Mouse (Mus musculus): ENCODE data around the gene Bicc1. TPM values are rescaled to one million over a fixed set of nuclear protein-coding genes. Genes with fewer than 3 reads are reported as not detected.

Bicc1 gene
- polyA plus RNA-seq (2016; fragmentation: Nextera tagmentation; extraction: Ambion mirVana) = 7.8 and 10.4 TPM in 2 replicates

- H3K27me3 ChIP-seq (ENCODE audit: insufficient read depth, poor library complexity, severe bottlenecking) = peaks cover 37% of the 10 kb centered on the region
- no peaks in the 10 kb centered on the region for H3K36me3 ChIP-seq
- peak within 1 kb of the TSS; percentile 89 for H3K27ac ChIP-seq
- 11% methylated on average over 69 of the region's 69 CpGs for WGBS
- H3K4me3 ChIP-seq = peak within 1 kb of the TSS; percentile 77
- H3K4me1 ChIP-seq = peaks cover 3% of the 10 kb centered on the region; the same call in 1 of the 2 replicates
- DNase-seq (ENCODE audit: low spot score) = peak; percentile 76
- H3K9me3 ChIP-seq = no peaks in the 10 kb centered on the region
Measured at GRCm38 (mm10) chr10:71159676-71160235, at the start of gene Bicc1. Bicc1 (minus strand) TSS chr10:71159700.

DNA sequence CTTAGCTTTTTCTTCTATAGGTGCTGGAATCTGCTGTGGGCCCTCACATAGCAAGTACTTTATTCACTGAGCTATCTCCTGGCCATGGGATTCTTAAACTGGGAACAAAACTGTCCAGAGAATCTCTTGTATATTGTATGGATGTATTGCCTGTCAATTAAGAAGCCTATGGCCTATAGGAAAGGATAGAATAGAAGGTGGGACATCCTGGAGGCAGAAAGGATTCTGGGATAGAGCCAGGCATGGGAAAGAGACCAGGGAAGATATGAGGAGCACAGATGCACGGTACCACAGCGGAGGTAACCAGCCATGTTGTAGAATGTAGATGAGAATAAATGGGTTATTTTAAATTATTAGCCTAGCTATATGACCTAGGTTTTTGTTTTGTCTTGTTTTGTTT is 42.0 kb upstream of the Bicc1 start:
- 96% methylated on average over 2 of the region's 2 CpGs for WGBS
- no peaks in the 10 kb centered on the region for H3K9me3 ChIP-seq
- no peaks in the 10 kb centered on the region for H3K27me3 ChIP-seq (ENCODE audit: insufficient read depth, poor library complexity, severe bottlenecking)
- H3K27ac ChIP-seq = no peak overlapping the region
- no peak overlapping the region for H3K4me3 ChIP-seq
- H3K36me3 ChIP-seq = no peaks in the 10 kb centered on the region
- H3K4me1 ChIP-seq = no peaks in the 10 kb centered on the region
- no peak for DNase-seq (ENCODE audit: low spot score)

- Histone ChIP-seq H3K36me3 (no peaks in the 10 kb centered on the region), H3K27ac (no peak overlapping the region), H3K4me3 (no peak overlapping the region), H3K4me1 (no peaks in the 10 kb centered on the region), H3K27me3 (ENCODE audit: insufficient read depth, poor library complexity, severe bottlenecking) (no peaks in the 10 kb centered on the region), H3K9me3 (no peaks in the 10 kb centered on the region)
- DNase-seq (ENCODE audit: low spot score) = no peak
- WGBS = 68% methylated on average over 5 of the region's 5 CpGs
Measured at GRCm38 (mm10) chr10:71200964-71201363, 41.5 kb upstream of the Bicc1 start.

GRCm38 (mm10) chr10:71198676-71199075 is 39.2 kb upstream of the Bicc1 start:
- 83% methylated on average over 8 of the region's 8 CpGs for WGBS
- no peak overlapping the region for H3K27ac ChIP-seq

GRCm38 (mm10) chr10:71197036-71197785 is 37.7 kb upstream of the Bicc1 start:
- DNase-seq (ENCODE audit: low spot score) = no peak
- no peaks in the 10 kb centered on the region for H3K27me3 ChIP-seq (ENCODE audit: insufficient read depth, poor library complexity, severe bottlenecking)
- H3K4me3 ChIP-seq = no peak overlapping the region
- peaks cover 15% of the 10 kb centered on the region for H3K4me1 ChIP-seq
- WGBS = 53% methylated on average over 14 of the region's 14 CpGs
- no peaks in the 10 kb centered on the region for H3K9me3 ChIP-seq
- H3K36me3 ChIP-seq = no peaks in the 10 kb centered on the region
- H3K27ac ChIP-seq = no peak overlapping the region

More at GRCm38 (mm10) chr10:71198676-71199075, 39.2 kb upstream of the Bicc1 start:
- Histone ChIP-seq H3K9me3 (no peaks in the 10 kb centered on the region), H3K4me3 (no peak overlapping the region), H3K4me1 (peaks cover 3% of the 10 kb centered on the region; the same call in 1 of the 2 replicates), H3K27me3 (ENCODE audit: insufficient read depth, poor library complexity, severe bottlenecking) (no peaks in the 10 kb centered on the region), H3K36me3 (no peaks in the 10 kb centered on the region)
- DNase-seq (ENCODE audit: low spot score) = no peak

DNA sequence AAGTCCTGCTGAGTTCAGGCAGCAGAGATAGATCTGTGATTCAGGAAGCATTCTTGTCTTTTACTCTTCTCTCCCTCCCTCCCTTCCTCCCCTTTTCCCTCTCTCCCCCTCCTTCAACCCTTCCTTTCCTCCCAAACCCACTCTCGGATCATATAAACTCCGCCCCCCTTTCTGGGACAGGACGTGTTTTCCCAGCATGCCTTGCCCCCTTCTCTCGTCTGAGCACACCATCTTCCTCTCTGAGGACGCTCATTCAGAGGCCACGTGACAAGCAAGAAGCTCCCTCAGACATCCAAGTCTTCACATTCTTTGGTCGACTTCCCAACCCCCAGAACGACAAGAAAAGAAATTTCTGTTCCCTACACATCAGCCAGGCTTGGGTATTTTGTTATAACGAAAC is 36.0 kb upstream of the Bicc1 start:
- 45% methylated on average over 9 of the region's 9 CpGs for WGBS
- no peak for DNase-seq (ENCODE audit: low spot score)
- no peaks in the 10 kb centered on the region for H3K27me3 ChIP-seq (ENCODE audit: insufficient read depth, poor library complexity, severe bottlenecking)
- peak overlapping the region; percentile 42; the same call in 1 of the 2 replicates for H3K27ac ChIP-seq
- H3K4me3 ChIP-seq = no peak overlapping the region
- H3K36me3 ChIP-seq = no peaks in the 10 kb centered on the region
- peaks cover 15% of the 10 kb centered on the region for H3K4me1 ChIP-seq
- H3K9me3 ChIP-seq = no peaks in the 10 kb centered on the region

DNA sequence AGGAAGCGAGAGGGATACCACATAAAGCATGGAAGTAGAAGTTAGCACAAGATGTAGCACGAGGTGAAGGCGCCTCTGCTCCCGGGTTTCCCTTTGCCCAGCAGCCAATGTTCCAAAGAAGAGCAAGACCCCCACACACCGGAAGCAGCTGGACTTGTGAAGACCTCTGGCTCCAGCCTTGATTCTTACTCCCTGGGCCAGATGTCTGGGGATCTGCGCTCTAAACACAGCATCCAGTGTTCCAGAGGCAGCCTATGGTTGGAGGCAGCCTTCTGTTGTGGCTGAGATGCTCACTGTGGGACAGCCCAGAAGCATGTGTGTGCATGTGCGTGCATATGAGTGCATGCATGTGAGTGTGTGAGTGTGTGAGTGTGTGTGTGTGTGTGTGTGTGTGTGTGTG is 35.2 kb upstream of the Bicc1 start:
- no peak for DNase-seq (ENCODE audit: low spot score)
- no peaks in the 10 kb centered on the region for H3K9me3 ChIP-seq
- no peak overlapping the region for H3K4me3 ChIP-seq
- peak overlapping the region; percentile 29; the same call in 1 of the 2 replicates for H3K27ac ChIP-seq
- WGBS = 74% methylated on average over 7 of the region's 7 CpGs
- H3K4me1 ChIP-seq = peaks cover 15% of the 10 kb centered on the region
- no peaks in the 10 kb centered on the region for H3K27me3 ChIP-seq (ENCODE audit: insufficient read depth, poor library complexity, severe bottlenecking)
- no peaks in the 10 kb centered on the region for H3K36me3 ChIP-seq

- Histone ChIP-seq H3K9me3 (no peaks in the 10 kb centered on the region), H3K27me3 (ENCODE audit: insufficient read depth, poor library complexity, severe bottlenecking) (no peaks in the 10 kb centered on the region), H3K4me3 (no peak overlapping the region), H3K4me1 (peaks cover 15% of the 10 kb centered on the region), H3K36me3 (no peaks in the 10 kb centered on the region), H3K27ac (peak overlapping the region; percentile 70; the same call in 1 of the 2 replicates)
- no peak for DNase-seq (ENCODE audit: low spot score)
- 48% methylated on average over 7 of the region's 7 CpGs for WGBS
Measured at GRCm38 (mm10) chr10:71193319-71193718, 33.8 kb upstream of the Bicc1 start.

DNA sequence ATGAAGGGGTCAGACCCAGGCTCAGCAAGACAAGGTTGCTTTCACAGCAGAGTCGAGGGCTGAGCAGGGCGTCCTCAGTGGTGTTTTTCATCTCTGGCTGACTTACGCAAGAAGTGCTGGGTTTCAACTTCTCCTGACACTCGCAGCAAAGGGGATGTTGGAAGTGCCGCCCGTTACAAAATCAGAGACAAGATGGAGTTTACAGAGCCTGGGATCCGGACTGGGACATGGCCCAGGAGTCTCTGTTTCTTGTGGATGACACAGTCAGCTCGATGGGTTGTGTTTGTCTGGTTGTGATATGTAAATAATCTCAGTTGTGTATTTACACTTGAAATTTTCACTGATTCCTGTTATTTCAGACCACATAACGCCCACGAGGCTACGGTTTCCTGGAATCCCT is 33.4 kb upstream of the Bicc1 start:
- Histone ChIP-seq H3K9me3 (no peaks in the 10 kb centered on the region), H3K27me3 (ENCODE audit: insufficient read depth, poor library complexity, severe bottlenecking) (no peaks in the 10 kb centered on the region), H3K4me3 (peak overlapping the region; percentile 15; the same call in 1 of the 2 replicates), H3K4me1 (peaks cover 15% of the 10 kb centered on the region), H3K27ac (peak overlapping the region; percentile 70), H3K36me3 (no peaks in the 10 kb centered on the region)
- DNase-seq (ENCODE audit: low spot score) = no peak
- 28% methylated on average over 11 of the region's 11 CpGs for WGBS

DNA sequence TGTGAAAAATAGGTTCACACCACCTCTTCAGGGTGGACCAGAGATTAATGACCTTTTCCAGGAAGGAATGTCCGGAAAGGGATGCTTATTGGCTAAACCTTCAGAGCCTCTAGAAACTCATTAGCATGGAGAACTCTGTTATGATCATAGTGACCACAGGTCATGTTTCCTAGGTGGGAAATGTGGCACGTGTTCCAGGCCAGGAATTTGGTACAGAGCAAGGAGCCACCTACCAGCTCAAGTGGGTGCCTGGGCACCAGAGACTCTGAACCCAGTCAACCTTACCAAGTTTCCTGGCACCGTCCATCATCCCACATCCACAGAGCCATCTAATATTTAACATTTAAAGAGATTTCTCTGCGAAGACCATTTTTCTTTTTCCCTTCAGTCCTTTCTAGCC is 29.2 kb upstream of the Bicc1 start:
- WGBS = 86% methylated on average over 4 of the region's 4 CpGs
- H3K36me3 ChIP-seq = no peaks in the 10 kb centered on the region
- no peak overlapping the region for H3K27ac ChIP-seq

GRCm38 (mm10) chr10:71185059-71185458 is 25.6 kb upstream of the Bicc1 start:
- Histone ChIP-seq H3K27me3 (ENCODE audit: insufficient read depth, poor library complexity, severe bottlenecking) (no peaks in the 10 kb centered on the region), H3K9me3 (no peaks in the 10 kb centered on the region), H3K4me3 (no peak overlapping the region)

More for the DNA sequence above, 29.2 kb upstream of the Bicc1 start:
- Histone ChIP-seq H3K4me3 (no peak overlapping the region), H3K27me3 (ENCODE audit: insufficient read depth, poor library complexity, severe bottlenecking) (no peaks in the 10 kb centered on the region), H3K4me1 (peaks cover 14% of the 10 kb centered on the region), H3K9me3 (no peaks in the 10 kb centered on the region)
- no peak for DNase-seq (ENCODE audit: low spot score)

DNA sequence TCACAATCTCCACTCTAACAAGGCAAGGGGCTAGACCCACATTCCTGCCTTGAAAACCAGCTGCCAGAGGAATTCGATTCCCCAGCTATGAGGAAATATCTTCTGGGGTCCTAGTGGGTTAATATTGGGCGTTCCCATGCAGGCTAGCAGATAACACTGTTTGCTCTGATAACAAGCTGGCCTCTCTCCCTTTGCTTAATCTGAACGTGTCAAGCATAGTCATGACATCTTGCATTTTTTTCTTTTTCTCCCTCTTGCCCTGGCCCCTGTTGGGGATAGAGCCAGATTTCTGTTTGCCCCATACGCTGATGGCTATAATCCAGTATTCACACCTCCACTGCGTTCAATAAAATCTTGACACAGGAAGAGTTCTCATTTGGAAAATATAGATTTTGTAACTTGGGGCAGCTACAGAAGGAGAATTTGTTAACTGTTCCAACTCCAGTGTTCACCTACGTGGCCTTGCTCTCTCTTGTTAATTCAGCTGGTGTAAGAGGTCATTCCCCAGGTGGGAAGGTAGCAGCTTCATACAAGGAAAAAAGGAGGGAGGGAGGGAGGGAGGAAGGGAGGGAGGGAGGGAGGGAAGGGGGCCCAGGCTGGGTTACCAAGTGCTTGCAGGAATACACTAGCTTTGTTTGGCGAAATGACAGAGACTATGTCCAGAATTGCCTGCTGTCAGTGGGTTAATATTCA is 24.0 kb upstream of the Bicc1 start:
- Histone ChIP-seq H3K27ac (no peak overlapping the region), H3K4me3 (no peak overlapping the region), H3K36me3 (no peaks in the 10 kb centered on the region), H3K4me1 (peaks cover 7% of the 10 kb centered on the region; the same call in 1 of the 2 replicates), H3K27me3 (ENCODE audit: insufficient read depth, poor library complexity, severe bottlenecking) (no peaks in the 10 kb centered on the region), H3K9me3 (no peaks in the 10 kb centered on the region)
- no peak for DNase-seq (ENCODE audit: low spot score)
- WGBS = 33% methylated on average over 7 of the region's 7 CpGs

More at GRCm38 (mm10) chr10:71185059-71185458, 25.6 kb upstream of the Bicc1 start:
- no peak for DNase-seq (ENCODE audit: low spot score)
- Histone ChIP-seq H3K4me1 (peaks cover 7% of the 10 kb centered on the region; the same call in 1 of the 2 replicates), H3K36me3 (no peaks in the 10 kb centered on the region), H3K27ac (no peak overlapping the region)
- WGBS = 88% methylated on average over 7 of the region's 7 CpGs

- Histone ChIP-seq H3K27me3 (ENCODE audit: insufficient read depth, poor library complexity, severe bottlenecking) (no peaks in the 10 kb centered on the region), H3K36me3 (no peaks in the 10 kb centered on the region), H3K9me3 (no peaks in the 10 kb centered on the region), H3K4me3 (no peak overlapping the region), H3K27ac (no peak overlapping the region), H3K4me1 (peaks cover 7% of the 10 kb centered on the region; the same call in 1 of the 2 replicates)
- DNase-seq (ENCODE audit: low spot score) = no peak
- 88% methylated on average over 4 of the region's 4 CpGs for WGBS
Measured at GRCm38 (mm10) chr10:71181931-71182330, 22.4 kb upstream of the Bicc1 start.

Measured in heart, embryonic 10.5 days (tissue).